Mouse (Mus musculus) cerebellum, adult 18-20 months (tissue): ENCODE data around the gene Rest.

Source experiments
- DNase-seq, 2 experiments: peaks; one replicate each; pipeline ENCODE4 v3.0.0; 2021

Rest gene

DNA sequence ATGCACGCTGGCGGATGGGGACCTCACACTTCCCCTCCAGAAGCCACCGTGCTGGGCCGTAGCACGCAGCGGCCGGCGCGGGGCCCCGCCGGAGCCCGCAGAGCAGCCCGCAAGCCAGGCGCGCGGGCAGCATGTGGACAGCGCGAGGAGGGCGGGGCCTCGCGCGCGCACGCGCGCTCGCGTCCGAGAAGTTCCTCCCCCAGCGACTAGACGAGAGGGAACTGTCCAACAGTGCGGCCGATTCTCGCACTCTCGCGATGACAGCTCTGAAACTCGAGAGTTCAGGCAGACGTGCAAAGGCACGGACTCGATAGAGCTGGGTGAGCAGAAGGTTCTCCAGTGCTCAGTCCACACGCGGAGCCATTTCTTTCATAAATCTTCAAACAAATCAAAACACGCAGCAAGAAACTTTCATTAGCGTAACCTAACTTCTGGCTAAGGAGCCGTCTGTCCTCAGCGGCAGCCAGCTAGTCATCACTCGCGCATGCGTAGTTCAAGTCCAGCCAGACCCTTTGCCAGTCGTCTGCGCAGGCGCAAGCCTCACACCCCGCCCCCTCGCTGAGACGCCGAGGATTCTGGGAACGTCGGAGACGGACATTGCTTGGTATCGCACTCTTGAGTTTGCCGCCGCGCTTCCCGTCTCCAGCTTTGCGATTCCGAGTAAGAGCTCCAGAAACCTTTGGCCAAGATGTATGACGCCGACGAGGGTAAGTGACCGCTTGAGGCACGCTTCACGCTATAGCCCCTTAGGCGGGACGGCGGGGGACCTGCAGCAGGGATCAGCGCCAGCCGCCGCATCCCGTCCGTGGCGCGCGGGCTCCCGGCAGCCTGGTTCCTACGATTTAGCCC lies 44.9 kb downstream of the Rest start, which contains the start of the genes Noa1 and Polr2b:
Noa1 (minus strand) TSS at position 161 of the 849 bp plus-strand sequence.
Polr2b (plus strand) TSS at position 224 of the 849 bp plus-strand sequence.
- peak; percentile 97 to 99 for DNase-seq

DNA sequence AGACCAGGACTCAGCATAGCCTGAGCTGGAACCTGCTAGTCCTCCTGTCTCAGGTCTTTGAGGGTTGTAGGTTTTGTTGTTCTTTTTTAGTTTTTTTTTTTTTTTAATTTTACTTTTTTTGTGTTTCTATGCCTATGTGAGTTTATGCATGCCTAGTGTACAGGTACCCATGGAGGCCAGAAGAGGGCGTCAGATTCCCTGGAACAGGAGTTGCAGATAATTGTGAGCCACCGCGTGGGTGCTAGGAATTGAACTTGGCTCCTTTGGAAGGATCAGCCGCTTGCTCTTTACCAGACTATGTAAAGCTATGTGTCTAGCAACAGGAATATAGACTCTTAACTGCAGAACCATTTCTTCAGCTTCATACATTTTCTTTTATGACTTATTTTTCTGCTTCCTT lies 48.9 kb downstream of the Rest start:
- no peak for DNase-seq

DNA sequence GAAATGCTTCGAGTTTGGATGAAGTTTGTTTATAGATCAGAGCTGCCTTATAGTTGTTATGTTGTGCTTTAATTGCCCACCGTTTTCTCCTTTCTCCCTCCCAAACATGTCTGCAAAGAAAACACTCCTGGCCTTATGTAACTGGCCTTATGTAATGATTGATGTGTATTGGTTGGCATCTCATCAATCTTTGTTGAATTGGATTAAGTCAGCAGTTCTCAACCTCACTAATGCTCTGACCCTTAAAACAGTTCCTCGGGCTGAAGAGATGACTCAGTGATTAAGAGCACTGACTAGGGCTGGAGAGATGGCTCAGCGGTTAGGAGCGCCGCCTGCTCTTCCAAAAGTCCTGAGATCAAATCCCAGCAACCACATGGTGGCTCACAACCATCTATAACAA lies 49.7 kb downstream of the Rest start:
- no peak for DNase-seq

DNA sequence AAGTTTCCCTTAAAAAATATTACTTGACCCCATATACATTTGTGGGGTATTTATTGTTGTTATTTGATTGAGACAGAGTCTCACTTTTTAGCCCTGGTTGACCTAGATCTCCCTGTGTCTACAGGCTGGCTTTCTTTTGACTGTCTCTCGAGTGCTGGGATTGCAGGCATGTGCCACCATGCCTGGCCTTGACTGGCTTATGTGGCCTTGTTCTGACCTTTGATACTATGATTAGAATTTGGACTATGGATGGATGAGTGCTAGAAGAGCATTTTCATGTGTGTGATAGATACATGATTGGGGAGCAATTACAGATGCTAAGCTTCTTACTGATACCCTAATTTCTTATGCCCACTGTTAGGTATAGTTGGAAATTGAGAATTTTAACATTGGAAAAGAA lies 59.6 kb downstream of the Rest start:
- DNase-seq, result no peak

DNA sequence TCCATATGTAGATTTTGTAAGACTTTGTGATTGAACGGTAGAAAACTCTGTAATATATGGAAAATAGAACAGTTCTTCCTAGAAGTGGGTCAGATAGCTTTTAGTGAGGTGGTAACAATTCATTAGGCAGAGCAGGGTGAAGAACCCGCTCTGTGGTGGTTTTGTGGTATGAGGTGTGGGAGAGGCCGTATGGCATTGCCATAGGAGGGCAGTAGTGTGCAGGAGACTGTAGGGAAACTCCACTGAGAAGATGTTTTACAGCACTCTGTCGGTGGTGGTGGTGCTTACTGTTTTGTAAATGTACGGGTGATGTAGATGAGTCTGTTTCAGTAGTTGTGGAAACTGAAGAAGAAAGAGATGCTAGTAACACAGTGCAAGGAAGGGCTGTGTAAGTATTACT lies 64.9 kb downstream of the Rest start:
- no peak for DNase-seq
